Mouse (Mus musculus) C2C12 (cell line): ENCODE results near the gene Dennd5a.

Experiments
- CEBPB ChIP-seq: IDR thresholded peaks from one replicate; pipeline ENCODE4 v1.6.1; 2011; ENCODE audit warnings: low read depth, mild to moderate bottlenecking, control low read depth, moderate library complexity
- CTCF ChIP-seq: IDR thresholded peaks from one replicate; pipeline ENCODE4 v1.5.1; 2011; ENCODE audit not compliant: control insufficient read depth, insufficient read depth, insufficient read length
- MYOD1 ChIP-seq: IDR thresholded peaks from one replicate; pipeline ENCODE4 v1.6.1; 2011; ENCODE audit warnings: low read depth; ENCODE audit not compliant: control insufficient read depth, insufficient read length
- MYOG ChIP-seq: IDR thresholded peaks from one replicate; pipeline ENCODE4 v1.6.1; 2011; ENCODE audit not compliant: control insufficient read depth, insufficient read length; ENCODE audit errors: extremely low read depth
- USF1 ChIP-seq: IDR thresholded peaks from one replicate; pipeline ENCODE4 v1.6.1; 2011; ENCODE audit warnings: low read depth, mild to moderate bottlenecking, control low read depth, moderate library complexity

DNA sequence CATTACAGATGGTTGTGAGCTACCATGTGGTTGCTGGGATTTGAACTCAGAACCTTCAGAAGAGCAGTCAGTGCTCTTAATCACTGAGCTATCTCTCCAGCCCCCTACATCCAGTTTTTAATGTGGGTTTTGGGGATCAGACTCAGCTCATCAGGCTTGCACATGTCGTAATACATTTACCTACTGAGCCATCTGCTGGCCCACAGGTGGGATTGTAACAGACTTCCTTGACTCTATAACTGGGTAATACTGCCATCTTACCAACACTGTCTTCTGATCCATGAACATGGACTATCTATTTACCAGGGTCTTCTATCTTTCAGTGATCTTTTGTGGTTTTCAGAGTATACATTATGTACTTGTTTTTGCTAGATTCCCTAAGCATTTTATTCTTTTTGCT lies 74.0 kb downstream of the Dennd5a start:
- TF ChIP-seq USF1 (no peak), CTCF (no peak), MYOG (no peak), CEBPB (no peak), MYOD1 (no peak)
